Mouse (Mus musculus) stomach, postnatal 0 days (tissue): ENCODE measurements around the gene Nme3.

Experiments used
- CTCF ChIP-seq: IDR thresholded peaks from 2 replicates; pipeline ENCODE4 v1.5.1; 2016; ENCODE audit warnings: antibody characterized with exemption, low read depth, mild to moderate bottlenecking, moderate library complexity
- EP300 ChIP-seq: optimal IDR thresholded peaks from 2 replicates; pipeline ENCODE3; 2016; ENCODE audit warnings: antibody characterized with exemption

GRCm38 (mm10) chr17:24884391-24884790, 11.9 kb upstream of the Nme3 start:
- no peak for TF ChIP-seq EP300
- TF ChIP-seq CTCF: no peak
